Mouse (Mus musculus): ENCODE measurements at regions not wholly inside any gene's neighbourhood (a gene's known extent, or its start where the extent isn't known, plus 50 kb on each side); places are given as distances from the start of the nearest gene placed in this dataset.

DNA sequence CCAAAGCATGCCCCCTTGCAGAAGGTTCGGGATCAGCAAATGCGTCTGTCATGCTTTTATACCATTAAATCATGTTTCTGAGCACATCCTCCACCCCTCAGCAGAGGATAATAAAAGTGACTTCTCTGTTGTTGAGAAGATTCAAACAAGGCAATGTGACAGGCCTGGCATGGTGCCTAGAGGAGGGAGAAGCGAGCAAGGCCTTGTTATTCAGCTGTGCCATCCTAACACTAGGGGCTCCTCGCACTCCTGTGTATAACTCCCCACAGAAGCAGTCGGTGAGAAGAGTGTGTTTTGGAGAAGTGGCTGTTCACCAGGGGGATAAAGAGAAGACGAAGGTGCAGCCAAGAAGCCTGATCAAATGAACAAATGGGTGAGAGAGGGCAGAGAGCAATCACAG lies 330.3 kb downstream of the Cmpk2 start:
- H3K9ac ChIP-seq (ENCODE audit: low read depth, low read length): no peak overlapping the region
- H3K36me3 ChIP-seq (ENCODE audit: control insufficient read depth, insufficient read depth): no peaks in the 10 kb centered on the region
- TF ChIP-seq CTCF (IDR thresholded peaks at IDR 0.05; ENCODE audit: low read depth): no peak
- no peak overlapping the region for H3K4me3 ChIP-seq (ENCODE audit: low read depth, low read length)
- ATAC-seq: no peak
- no peak overlapping the region for H3K4me2 ChIP-seq (replicated peaks; ENCODE audit: low read depth)
- H3K27me3 ChIP-seq (replicated peaks; ENCODE audit: control insufficient read depth, insufficient read depth, low read length): no peaks in the 10 kb centered on the region
- 77% methylated on average over 6 of the region's 6 CpGs for WGBS
- H3K4me1 ChIP-seq (replicated peaks; ENCODE audit: control insufficient read depth, insufficient read depth, low read length): no peaks in the 10 kb centered on the region
- no peaks in the 10 kb centered on the region for H3K9me3 ChIP-seq (ENCODE audit: control insufficient read depth)
- H3K27ac ChIP-seq (ENCODE audit: low read depth, low read length): no peak overlapping the region

- Histone ChIP-seq H3K4me1 (replicated peaks; ENCODE audit: control insufficient read depth, insufficient read depth, low read length) (no peaks in the 10 kb centered on the region), H3K4me2 (replicated peaks; ENCODE audit: low read depth) (no peak overlapping the region), H3K27me3 (replicated peaks; ENCODE audit: control insufficient read depth, insufficient read depth, low read length) (no peaks in the 10 kb centered on the region), H3K9me3 (ENCODE audit: control insufficient read depth) (no peaks in the 10 kb centered on the region), H3K9ac (ENCODE audit: low read depth, low read length) (no peak overlapping the region), H3K36me3 (ENCODE audit: control insufficient read depth, insufficient read depth) (no peaks in the 10 kb centered on the region), H3K27ac (ENCODE audit: low read depth, low read length) (no peak overlapping the region), H3K4me3 (ENCODE audit: low read depth, low read length) (no peak overlapping the region)
- 75% methylated on average over 2 of the region's 2 CpGs for WGBS
- no peak for TF ChIP-seq CTCF (IDR thresholded peaks at IDR 0.05; ENCODE audit: low read depth)
- ATAC-seq: no peak
Observed at GRCm38 (mm10) chr12:26796367-26796766, 327.4 kb downstream of the Cmpk2 start.

GRCm38 (mm10) chr12:26789336-26789846 lies 320.4 kb downstream of the Cmpk2 start:
- Histone ChIP-seq H3K27me3 (replicated peaks; ENCODE audit: control insufficient read depth, insufficient read depth, low read length) (no peaks in the 10 kb centered on the region), H3K4me1 (replicated peaks; ENCODE audit: control insufficient read depth, insufficient read depth, low read length) (no peaks in the 10 kb centered on the region), H3K9ac (ENCODE audit: low read depth, low read length) (no peak overlapping the region), H3K36me3 (ENCODE audit: control insufficient read depth, insufficient read depth) (no peaks in the 10 kb centered on the region), H3K27ac (ENCODE audit: low read depth, low read length) (no peak overlapping the region), H3K4me3 (ENCODE audit: low read depth, low read length) (no peak overlapping the region), H3K4me2 (replicated peaks; ENCODE audit: low read depth) (no peak overlapping the region), H3K9me3 (ENCODE audit: control insufficient read depth) (no peaks in the 10 kb centered on the region)
- ATAC-seq: no peak
- 90% methylated on average over 10 of the region's 10 CpGs for WGBS
- TF ChIP-seq CTCF (IDR thresholded peaks at IDR 0.05; ENCODE audit: low read depth): no peak

- ATAC-seq: no peak
- Histone ChIP-seq H3K4me3 (ENCODE audit: low read depth, low read length) (no peak overlapping the region), H3K27ac (ENCODE audit: low read depth, low read length) (no peak overlapping the region), H3K9ac (ENCODE audit: low read depth, low read length) (no peak overlapping the region), H3K4me2 (replicated peaks; ENCODE audit: low read depth) (no peak overlapping the region), H3K9me3 (ENCODE audit: control insufficient read depth) (no peaks in the 10 kb centered on the region), H3K36me3 (ENCODE audit: control insufficient read depth, insufficient read depth) (no peaks in the 10 kb centered on the region), H3K4me1 (replicated peaks; ENCODE audit: control insufficient read depth, insufficient read depth, low read length) (no peaks in the 10 kb centered on the region), H3K27me3 (replicated peaks; ENCODE audit: control insufficient read depth, insufficient read depth, low read length) (no peaks in the 10 kb centered on the region)
- WGBS: 60% methylated on average over 2 of the region's 2 CpGs
- no peak for TF ChIP-seq CTCF (IDR thresholded peaks at IDR 0.05; ENCODE audit: low read depth)
Observed at GRCm38 (mm10) chr12:26785550-26785949, 316.5 kb downstream of the Cmpk2 start.

GRCm38 (mm10) chr12:26784426-26784825 lies 315.4 kb downstream of the Cmpk2 start:
- Histone ChIP-seq H3K4me2 (replicated peaks; ENCODE audit: low read depth) (no peak overlapping the region), H3K27me3 (replicated peaks; ENCODE audit: control insufficient read depth, insufficient read depth, low read length) (no peaks in the 10 kb centered on the region), H3K9me3 (ENCODE audit: control insufficient read depth) (no peaks in the 10 kb centered on the region), H3K4me1 (replicated peaks; ENCODE audit: control insufficient read depth, insufficient read depth, low read length) (no peaks in the 10 kb centered on the region), H3K27ac (ENCODE audit: low read depth, low read length) (no peak overlapping the region), H3K36me3 (ENCODE audit: control insufficient read depth, insufficient read depth) (no peaks in the 10 kb centered on the region), H3K9ac (ENCODE audit: low read depth, low read length) (no peak overlapping the region), H3K4me3 (ENCODE audit: low read depth, low read length) (no peak overlapping the region)
- ATAC-seq: no peak
- TF ChIP-seq CTCF (IDR thresholded peaks at IDR 0.05; ENCODE audit: low read depth): no peak
- WGBS: 90% methylated on average over 3 of the region's 3 CpGs

GRCm38 (mm10) chr12:26783800-26784199 lies 314.8 kb downstream of the Cmpk2 start:
- ATAC-seq: no peak
- Histone ChIP-seq H3K4me1 (replicated peaks; ENCODE audit: control insufficient read depth, insufficient read depth, low read length) (no peaks in the 10 kb centered on the region), H3K9me3 (ENCODE audit: control insufficient read depth) (no peaks in the 10 kb centered on the region), H3K4me3 (ENCODE audit: low read depth, low read length) (no peak overlapping the region), H3K36me3 (ENCODE audit: control insufficient read depth, insufficient read depth) (no peaks in the 10 kb centered on the region), H3K9ac (ENCODE audit: low read depth, low read length) (no peak overlapping the region), H3K27me3 (replicated peaks; ENCODE audit: control insufficient read depth, insufficient read depth, low read length) (no peaks in the 10 kb centered on the region), H3K4me2 (replicated peaks; ENCODE audit: low read depth) (no peak overlapping the region), H3K27ac (ENCODE audit: low read depth, low read length) (no peak overlapping the region)
- 83% methylated on average over 3 of the region's 3 CpGs for WGBS
- TF ChIP-seq CTCF (IDR thresholded peaks at IDR 0.05; ENCODE audit: low read depth): no peak

DNA sequence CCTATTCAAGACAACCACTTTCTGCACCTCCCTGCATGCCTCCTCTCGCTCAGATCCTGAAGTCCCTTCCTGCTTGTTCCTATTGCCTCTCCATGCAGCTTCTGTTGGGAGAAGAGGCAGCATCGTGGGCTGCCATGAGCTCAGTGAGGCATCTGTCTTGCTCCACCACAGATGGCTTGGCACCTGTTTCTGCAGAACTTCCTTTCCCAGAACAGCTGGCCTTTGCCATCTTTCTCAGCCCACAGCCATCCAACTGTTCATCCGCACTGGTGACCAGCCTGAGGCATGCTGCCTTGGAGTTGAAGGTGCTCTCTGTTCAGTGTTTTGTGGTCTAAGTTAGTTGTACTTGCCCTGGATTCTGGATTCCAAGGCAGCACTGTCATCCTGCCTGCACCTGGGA lies 312.5 kb downstream of the Cmpk2 start:
- Histone ChIP-seq H3K9ac (ENCODE audit: low read depth, low read length) (no peak overlapping the region), H3K4me1 (replicated peaks; ENCODE audit: control insufficient read depth, insufficient read depth, low read length) (no peaks in the 10 kb centered on the region), H3K27me3 (replicated peaks; ENCODE audit: control insufficient read depth, insufficient read depth, low read length) (no peaks in the 10 kb centered on the region), H3K36me3 (ENCODE audit: control insufficient read depth, insufficient read depth) (no peaks in the 10 kb centered on the region), H3K9me3 (ENCODE audit: control insufficient read depth) (no peaks in the 10 kb centered on the region), H3K4me2 (replicated peaks; ENCODE audit: low read depth) (no peak overlapping the region), H3K27ac (ENCODE audit: low read depth, low read length) (no peak overlapping the region), H3K4me3 (ENCODE audit: low read depth, low read length) (no peak overlapping the region)
- WGBS: 76% methylated on average over 3 of the region's 3 CpGs
- no peak for ATAC-seq
- TF ChIP-seq CTCF (IDR thresholded peaks at IDR 0.05; ENCODE audit: low read depth): no peak

Measured in intestine, postnatal 0 days (tissue).